ENCODE assay signal across 12 mouse cellular contexts in genomic region chr6:43242061-43242460, GRCm38 (mm10). TPM values are rescaled to one million over a fixed set of nuclear protein-coding genes. Genes with fewer than 3 reads are reported as not detected.
DNase-seq lines count a peak whose midpoint lies in the region; ATAC-seq and TF ChIP-seq lines count a peak whose summit lies in the region.
"Had no signal": no experiment of that assay in that cellular context is flagged by ENCODE, and none has a peak within 500 bp of the region (broad histone marks: within the 10 kb centered on the region; RNA-seq: fewer than 3 reads in every experiment).

No protein-coding gene starts in this region.

- peak; percentile 29; the same call in 1 of the 2 replicates for TF ChIP-seq CTCF in midbrain, postnatal 0 days (IDR thresholded peaks at IDR 0.05)

- no peak overlapping the region for H3K27ac ChIP-seq in hindbrain, embryonic 10.5 days
- no peak overlapping the region for H3K27ac ChIP-seq in hindbrain, embryonic 16.5 days (ENCODE audit: low read depth, low read length)
- no peak overlapping the region for H3K27ac ChIP-seq in midbrain, postnatal 0 days (ENCODE audit: low read depth, low read length)
- no peak overlapping the region for H3K27ac ChIP-seq in midbrain, embryonic 16.5 days (ENCODE audit: low read length)
- H3K27ac ChIP-seq: embryonic facial prominence, embryonic 15.5 days; liver, embryonic 13.5 days had no signal

- H3K9ac ChIP-seq in hindbrain, embryonic 16.5 days (ENCODE audit: low read depth, low read length): no peak overlapping the region
- H3K9ac ChIP-seq in midbrain, postnatal 0 days (replicated peaks; ENCODE audit: low read length, poor library complexity, severe bottlenecking): no peak overlapping the region
- H3K9ac ChIP-seq in midbrain, embryonic 16.5 days (ENCODE audit: low read depth, low read length): no peak overlapping the region
- H3K9ac ChIP-seq: embryonic facial prominence, embryonic 15.5 days; liver, embryonic 13.5 days had no signal

- no peaks in the 10 kb centered on the region for H3K9me3 ChIP-seq in hindbrain, embryonic 10.5 days
- H3K9me3 ChIP-seq in hindbrain, embryonic 16.5 days (ENCODE audit: control insufficient read depth, low read length): no peaks in the 10 kb centered on the region
- no peaks in the 10 kb centered on the region for H3K9me3 ChIP-seq in midbrain, postnatal 0 days (ENCODE audit: low read length)
- no peaks in the 10 kb centered on the region for H3K9me3 ChIP-seq in midbrain, embryonic 16.5 days (replicated peaks; ENCODE audit: control insufficient read depth, low read length, poor library complexity, severe bottlenecking)
- H3K9me3 ChIP-seq: embryonic facial prominence, embryonic 15.5 days; liver, embryonic 13.5 days had no signal

- intact Hi-C loops in heart, postnatal 25 days (cut with DNase I): loop anchor here (5.0 kb wide), 1 partner anchor 35 kb away; no protein-coding TSS in a partner anchor

- peak; percentile 24 for DNase-seq in hindbrain, embryonic 10.5 days (ENCODE audit: low spot score)
- DNase-seq in midbrain, postnatal 0 days (ENCODE audit: low spot score): no peak
- peak; percentile 54 for DNase-seq in embryo, embryonic 11 days
- DNase-seq in splenic B cell, adult 2 months (ENCODE audit: low read depth, low spot score): peak; percentile 3
- DNase-seq in heart, postnatal 25 days (ENCODE audit: low spot score): no peak
- no peak for DNase-seq in cerebellum, adult 11 months
- DNase-seq: liver, embryonic 13.5 days had no signal

- WGBS in hindbrain, embryonic 10.5 days: 23% methylated on average over 4 of the region's 4 CpGs
- 19% methylated on average over 4 of the region's 4 CpGs for WGBS in hindbrain, embryonic 16.5 days
- 17% methylated on average over 4 of the region's 4 CpGs for WGBS in midbrain, postnatal 0 days
- 11% methylated on average over 4 of the region's 4 CpGs for WGBS in midbrain, embryonic 16.5 days

- no peaks in the 10 kb centered on the region for H3K36me3 ChIP-seq in hindbrain, embryonic 10.5 days
- H3K36me3 ChIP-seq in hindbrain, embryonic 16.5 days (ENCODE audit: control insufficient read depth, insufficient read depth, low read length): no peaks in the 10 kb centered on the region
- no peaks in the 10 kb centered on the region for H3K36me3 ChIP-seq in midbrain, postnatal 0 days (ENCODE audit: insufficient read depth, low read length)
- H3K36me3 ChIP-seq in midbrain, embryonic 16.5 days (ENCODE audit: control insufficient read depth, insufficient read depth, low read length): no peaks in the 10 kb centered on the region
- no peaks in the 10 kb centered on the region for H3K36me3 ChIP-seq in splenic B cell, adult 2 months (ENCODE audit: control insufficient read depth, insufficient read depth, low read length, poor library complexity, severe bottlenecking)
- H3K36me3 ChIP-seq: embryonic facial prominence, embryonic 15.5 days; liver, embryonic 13.5 days had no signal

- H3K27me3 ChIP-seq in hindbrain, embryonic 10.5 days (ENCODE audit: insufficient read depth, poor library complexity, severe bottlenecking): no peaks in the 10 kb centered on the region
- no peaks in the 10 kb centered on the region for H3K27me3 ChIP-seq in hindbrain, embryonic 16.5 days (replicated peaks; ENCODE audit: control insufficient read depth, insufficient read depth, low read length)
- no peaks in the 10 kb centered on the region for H3K27me3 ChIP-seq in midbrain, postnatal 0 days (ENCODE audit: insufficient read depth, low read length)
- H3K27me3 ChIP-seq in midbrain, embryonic 16.5 days (ENCODE audit: control insufficient read depth, insufficient read depth, low read depth, low read length): no peaks in the 10 kb centered on the region
- no peaks in the 10 kb centered on the region for H3K27me3 ChIP-seq in splenic B cell, adult 2 months (ENCODE audit: control insufficient read depth, insufficient read depth, low read length, poor library complexity, severe bottlenecking)
- H3K27me3 ChIP-seq: embryonic facial prominence, embryonic 15.5 days; liver, embryonic 13.5 days had no signal

- H3K4me2 ChIP-seq in hindbrain, embryonic 16.5 days (ENCODE audit: low read length): no peak overlapping the region
- no peak overlapping the region for H3K4me2 ChIP-seq in midbrain, postnatal 0 days (ENCODE audit: low read depth, low read length, poor library complexity, severe bottlenecking)
- no peak overlapping the region for H3K4me2 ChIP-seq in midbrain, embryonic 16.5 days (ENCODE audit: low read length)
- H3K4me2 ChIP-seq: embryonic facial prominence, embryonic 15.5 days; liver, embryonic 13.5 days had no signal

- no peak overlapping the region for H3K4me3 ChIP-seq in hindbrain, embryonic 10.5 days
- H3K4me3 ChIP-seq in hindbrain, embryonic 16.5 days (ENCODE audit: low read length): no peak overlapping the region
- no peak overlapping the region for H3K4me3 ChIP-seq in midbrain, postnatal 0 days (ENCODE audit: low read depth, low read length)
- no peak overlapping the region for H3K4me3 ChIP-seq in midbrain, embryonic 16.5 days (ENCODE audit: low read depth, low read length)
- H3K4me3 ChIP-seq: embryonic facial prominence, embryonic 15.5 days; liver, embryonic 13.5 days had no signal

- H3K4me1 ChIP-seq in hindbrain, embryonic 10.5 days (replicated peaks): no peaks in the 10 kb centered on the region
- H3K4me1 ChIP-seq in hindbrain, embryonic 16.5 days (ENCODE audit: control insufficient read depth, insufficient read depth, low read depth, low read length): no peaks in the 10 kb centered on the region
- no peaks in the 10 kb centered on the region for H3K4me1 ChIP-seq in midbrain, postnatal 0 days (ENCODE audit: insufficient read depth, low read length)
- H3K4me1 ChIP-seq in midbrain, embryonic 16.5 days (ENCODE audit: control insufficient read depth, insufficient read depth, low read length): no peaks in the 10 kb centered on the region
- H3K4me1 ChIP-seq: embryonic facial prominence, embryonic 15.5 days; liver, embryonic 13.5 days had no signal

- ATAC-seq in hindbrain, embryonic 16.5 days: no peak
- ATAC-seq in midbrain, postnatal 0 days (ENCODE audit: low FRiP score): no peak
- no peak for ATAC-seq in midbrain, embryonic 16.5 days

RNA-seq across cellular contexts. Expression of gene Olfr47, which starts 10.7 kb away (rescaled TPM):
- polyA plus RNA-seq in hindbrain, embryonic 10.5 days (2016; fragmentation: Nextera tagmentation; extraction: Ambion mirVana): not detected in 2 replicates
- not detected in 2 replicates for polyA plus RNA-seq in hindbrain, embryonic 16.5 days (2015; fragmentation: Nextera tagmentation; extraction: Ambion mirVana)
- total RNA-seq in midbrain, postnatal 0 days (2014; rRNA removed): not detected in 2 replicates
- not detected in 2 replicates for polyA plus RNA-seq in midbrain, postnatal 0 days (2015; fragmentation: Nextera tagmentation; extraction: Ambion mirVana)
- polyA plus RNA-seq in midbrain, embryonic 16.5 days (2015; fragmentation: Nextera tagmentation; extraction: Ambion mirVana): not detected in 2 replicates
- total RNA-seq in heart, postnatal 25 days (2021): not detected
- polyA plus RNA-seq: embryonic facial prominence, embryonic 15.5 days; heart, embryonic 16.5 days; liver, embryonic 13.5 days; neural tube, embryonic 14.5 days had no signal

RNA-seq across cellular contexts. Expression of gene Arhgef5, which starts 23.3 kb away (rescaled TPM):
- 3.1 and 4.8 TPM in 2 replicates for polyA plus RNA-seq in hindbrain, embryonic 10.5 days (2016; fragmentation: Nextera tagmentation; extraction: Ambion mirVana)
- 2.0 and 3.2 TPM in 2 replicates for polyA plus RNA-seq in hindbrain, embryonic 16.5 days (2015; fragmentation: Nextera tagmentation; extraction: Ambion mirVana)
- total RNA-seq in midbrain, postnatal 0 days (2014; rRNA removed): 4.1 and 8.2 TPM in 2 replicates
- 1.9 TPM in 2 replicates for polyA plus RNA-seq in midbrain, postnatal 0 days (2015; fragmentation: Nextera tagmentation; extraction: Ambion mirVana)
- polyA plus RNA-seq in midbrain, embryonic 16.5 days (2015; fragmentation: Nextera tagmentation; extraction: Ambion mirVana): 2.4 and 2.5 TPM in 2 replicates
- total RNA-seq in heart, postnatal 25 days (2021): 10 to 100 TPM; 12.1 to 12.4 TPM

RNA-seq across cellular contexts. Expression of gene Olfr434, which starts 29.2 kb away (rescaled TPM):
- not detected in 2 replicates for polyA plus RNA-seq in hindbrain, embryonic 10.5 days (2016; fragmentation: Nextera tagmentation; extraction: Ambion mirVana)
- not detected in 2 replicates for polyA plus RNA-seq in hindbrain, embryonic 16.5 days (2015; fragmentation: Nextera tagmentation; extraction: Ambion mirVana)
- total RNA-seq in midbrain, postnatal 0 days (2014; rRNA removed): not detected in 2 replicates
- not detected in 2 replicates for polyA plus RNA-seq in midbrain, postnatal 0 days (2015; fragmentation: Nextera tagmentation; extraction: Ambion mirVana)
- polyA plus RNA-seq in midbrain, embryonic 16.5 days (2015; fragmentation: Nextera tagmentation; extraction: Ambion mirVana): not detected in 2 replicates
- not detected for total RNA-seq in heart, postnatal 25 days (2021)
- polyA plus RNA-seq: heart, embryonic 16.5 days; liver, embryonic 13.5 days; neural tube, embryonic 14.5 days had no signal

RNA-seq across cellular contexts. Expression of gene Olfr435, which starts 45.1 kb away (rescaled TPM):
- polyA plus RNA-seq in hindbrain, embryonic 10.5 days (2016; fragmentation: Nextera tagmentation; extraction: Ambion mirVana): not detected in 2 replicates
- polyA plus RNA-seq in hindbrain, embryonic 16.5 days (2015; fragmentation: Nextera tagmentation; extraction: Ambion mirVana): not detected in 2 replicates
- not detected in 2 replicates for total RNA-seq in midbrain, postnatal 0 days (2014; rRNA removed)
- polyA plus RNA-seq in midbrain, postnatal 0 days (2015; fragmentation: Nextera tagmentation; extraction: Ambion mirVana): not detected in 2 replicates
- not detected in 2 replicates for polyA plus RNA-seq in midbrain, embryonic 16.5 days (2015; fragmentation: Nextera tagmentation; extraction: Ambion mirVana)
- total RNA-seq in heart, postnatal 25 days (2021): not detected
- polyA plus RNA-seq: heart, embryonic 16.5 days; liver, embryonic 13.5 days; neural tube, embryonic 14.5 days had no signal

Comparison
In these comparisons a context has a peak if more than half of its experiments do, and no peak if none do; other contexts are left out.
1. DNase-seq: peak in hindbrain, embryonic 10.5 days (single experiment), embryo, embryonic 11 days (single experiment) and splenic B cell, adult 2 months (single experiment); none in midbrain, postnatal 0 days (single experiment), heart, postnatal 25 days (single experiment) and cerebellum, adult 11 months (single experiment).